Mouse (Mus musculus): ENCODE measurements around the gene Plekhg2.

DNA sequence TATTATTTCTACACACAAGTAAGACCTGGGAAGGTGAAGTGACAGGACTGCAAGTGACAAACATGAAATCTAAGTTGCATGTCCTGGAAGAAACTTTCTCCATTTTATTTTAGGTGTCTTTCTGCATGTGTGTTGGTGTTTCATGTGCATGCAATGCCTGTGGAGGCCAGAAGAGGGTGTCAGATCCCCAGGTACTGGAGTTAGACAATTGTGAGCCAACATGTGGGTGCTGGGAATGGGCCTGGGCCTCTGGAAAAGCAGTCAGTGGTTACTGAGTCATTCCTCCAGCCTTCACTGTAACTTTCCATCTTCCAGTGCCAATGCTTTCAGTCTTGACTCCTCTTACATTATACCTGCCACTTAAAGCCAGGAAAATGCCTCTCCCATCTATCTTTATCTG, 45.0 kb upstream of the Plekhg2 start:
- TF ChIP-seq CTCF (IDR thresholded peaks at IDR 0.05; ENCODE audit: low read depth, low read length) = no peak
- no peak for TF ChIP-seq POLR2A (IDR thresholded peaks at IDR 0.05; ENCODE audit: borderline replicate concordance, low read depth, low read length)
